Mouse (Mus musculus): ENCODE measurements around the gene Borcs6.
"Not testable (repeated sequence)": the region's sequence is repeated elsewhere in the genome, so short reads cannot be mapped to it uniquely, and the experiment has no call there.

Borcs6 gene

GRCm38 (mm10) chr11:69088856-69089615 lies 29.5 kb downstream of the Borcs6 start:
- no peak for DNase-seq (ENCODE audit: low read depth in 2 of 2, low spot score in 2 of 2)

- no peak for DNase-seq (ENCODE audit: low read depth in 2 of 2, low spot score in 2 of 2)
These were observed 30.2 kb downstream of the Borcs6 start for GRCm38 (mm10) chr11:69089616-69090290.

- DNase-seq (ENCODE audit: low read depth in 2 of 2, low spot score in 2 of 2) = no peak
These were observed 30.9 kb downstream of the Borcs6 start for GRCm38 (mm10) chr11:69090367-69090766.

DNA sequence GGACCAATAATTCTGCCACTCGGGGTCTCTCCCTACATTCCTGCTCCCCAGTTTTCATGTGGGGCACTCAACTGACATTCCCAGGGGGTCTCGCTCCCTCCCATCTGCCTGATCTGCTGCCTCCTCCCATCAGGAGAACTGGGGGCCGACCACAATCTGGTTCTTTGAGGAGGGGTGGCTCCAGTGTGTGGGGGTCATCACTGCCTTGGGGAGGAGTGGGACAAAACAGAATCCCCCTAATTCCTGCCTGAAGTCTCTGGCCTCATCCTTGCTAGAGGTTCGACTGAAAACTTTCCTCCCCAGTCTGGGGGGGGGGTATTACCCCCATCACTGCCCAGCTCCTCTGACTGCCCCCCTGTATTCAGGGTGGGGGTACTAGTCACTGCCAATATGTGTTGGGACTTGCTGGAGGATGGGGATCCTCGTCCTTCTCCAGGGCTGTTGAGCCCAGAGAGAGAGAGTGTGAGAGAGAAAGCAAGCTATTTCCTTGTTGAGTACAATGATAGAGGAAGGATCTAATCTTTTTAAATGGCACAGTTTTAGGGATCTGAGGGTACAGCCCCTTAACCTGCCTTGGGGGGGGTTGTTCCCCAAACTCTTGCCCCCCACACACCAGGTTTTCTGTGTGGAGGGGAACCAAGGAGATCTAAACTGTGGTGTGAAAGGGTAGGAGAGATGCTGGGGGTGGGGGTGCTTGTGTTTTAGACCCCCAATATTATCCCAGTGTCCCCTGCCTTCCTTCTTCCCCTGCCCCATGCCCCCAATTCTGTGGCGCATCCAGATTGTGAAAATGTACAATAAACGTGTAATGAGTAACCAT lies 32.3 kb downstream of the Borcs6 start:
- DNase-seq (ENCODE audit: low read depth in 2 of 2, low spot score in 2 of 2) = no peak

GRCm38 (mm10) chr11:69092386-69092751 lies 32.9 kb downstream of the Borcs6 start:
- DNase-seq (ENCODE audit: low read depth in 2 of 2, low spot score in 2 of 2) = peak; percentile 90 to 93

GRCm38 (mm10) chr11:69092871-69093270 lies 33.4 kb downstream of the Borcs6 start:
- DNase-seq (ENCODE audit: low read depth in 2 of 2, low spot score in 2 of 2) = no peak

- DNase-seq (ENCODE audit: low read depth in 2 of 2, low spot score in 2 of 2) = not testable (repeated sequence)
These were observed 34.3 kb downstream of the Borcs6 start for GRCm38 (mm10) chr11:69093856-69094255.

DNA sequence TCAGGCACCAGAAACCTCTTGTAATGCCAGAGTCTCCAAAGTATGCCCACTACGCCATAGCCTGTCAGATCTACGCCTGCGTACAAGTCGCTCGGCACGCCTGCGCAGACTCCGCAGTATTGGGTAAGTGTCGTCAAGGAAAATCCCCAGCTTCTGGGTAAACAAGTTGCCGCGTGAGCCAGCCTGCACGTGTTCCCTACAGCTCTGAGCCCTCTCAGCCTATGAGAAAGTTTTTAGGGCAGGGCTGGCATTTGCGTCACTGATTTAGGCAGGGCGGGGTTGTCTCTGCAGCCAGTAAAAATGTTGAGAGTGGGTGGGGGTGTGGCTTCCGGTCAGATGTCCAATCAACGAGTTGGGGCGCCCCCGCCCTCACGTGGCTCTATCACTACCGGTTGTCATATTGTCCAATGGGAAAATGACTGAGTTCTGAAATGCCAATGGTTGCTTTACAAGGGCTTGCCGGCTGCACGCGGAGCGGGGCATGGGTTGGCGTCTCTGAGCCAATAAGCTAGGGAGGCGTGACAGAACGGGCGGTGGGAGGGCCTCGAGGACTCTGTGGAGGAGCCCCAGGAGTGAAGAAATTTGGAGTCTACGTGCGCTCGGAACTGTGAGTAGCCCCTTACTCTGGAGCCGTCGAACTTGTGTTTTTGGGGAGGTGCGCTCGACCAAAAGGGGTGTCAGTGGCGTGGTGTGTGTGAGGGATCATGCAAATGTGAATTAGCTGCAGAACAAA lies 35.3 kb downstream of the Borcs6 start, which contains the start of gene Per1:
Gene Per1 (plus strand): TSS at position 521 of the 733 bp plus-strand sequence.
- peak; percentile 99 for DNase-seq (ENCODE audit: low read depth in 2 of 2, low spot score in 2 of 2)

- peak; percentile 51 to 65 for DNase-seq (ENCODE audit: low read depth in 2 of 2, low spot score in 2 of 2)
These were observed 36.2 kb downstream of the Borcs6 start for GRCm38 (mm10) chr11:69095511-69096231.

DNA sequence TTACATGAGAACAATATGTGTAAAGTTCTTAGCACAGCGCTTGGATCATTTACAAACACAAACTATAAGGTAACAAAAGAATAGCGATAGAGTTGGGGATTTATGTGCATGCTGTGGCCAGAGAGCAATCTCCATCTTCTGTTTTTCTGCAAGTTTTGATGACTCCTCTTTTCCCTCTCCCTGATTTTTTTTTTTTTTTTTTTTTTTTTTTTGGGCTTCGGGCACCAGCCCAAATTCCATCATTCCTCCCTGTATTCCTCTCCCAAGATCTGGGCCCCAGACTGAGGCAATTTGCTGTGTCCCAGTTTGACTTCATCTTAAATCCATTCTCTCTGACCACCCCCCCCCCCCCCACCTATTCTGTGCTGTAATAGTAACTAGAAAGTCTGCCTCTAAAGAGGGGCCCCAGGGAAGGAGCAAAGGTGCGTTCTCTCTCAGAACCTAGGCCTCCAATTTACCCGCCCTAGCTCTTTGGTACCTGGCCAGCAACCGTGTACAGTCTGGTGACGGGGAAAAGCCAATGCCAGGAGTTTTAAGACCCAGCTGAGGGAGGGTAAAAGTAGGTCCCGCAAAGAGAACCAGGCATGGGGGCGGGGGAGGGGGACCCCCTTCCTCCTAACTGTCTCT lies 37.0 kb downstream of the Borcs6 start:
- DNase-seq (ENCODE audit: low read depth in 2 of 2, low spot score in 2 of 2) = no peak

DNA sequence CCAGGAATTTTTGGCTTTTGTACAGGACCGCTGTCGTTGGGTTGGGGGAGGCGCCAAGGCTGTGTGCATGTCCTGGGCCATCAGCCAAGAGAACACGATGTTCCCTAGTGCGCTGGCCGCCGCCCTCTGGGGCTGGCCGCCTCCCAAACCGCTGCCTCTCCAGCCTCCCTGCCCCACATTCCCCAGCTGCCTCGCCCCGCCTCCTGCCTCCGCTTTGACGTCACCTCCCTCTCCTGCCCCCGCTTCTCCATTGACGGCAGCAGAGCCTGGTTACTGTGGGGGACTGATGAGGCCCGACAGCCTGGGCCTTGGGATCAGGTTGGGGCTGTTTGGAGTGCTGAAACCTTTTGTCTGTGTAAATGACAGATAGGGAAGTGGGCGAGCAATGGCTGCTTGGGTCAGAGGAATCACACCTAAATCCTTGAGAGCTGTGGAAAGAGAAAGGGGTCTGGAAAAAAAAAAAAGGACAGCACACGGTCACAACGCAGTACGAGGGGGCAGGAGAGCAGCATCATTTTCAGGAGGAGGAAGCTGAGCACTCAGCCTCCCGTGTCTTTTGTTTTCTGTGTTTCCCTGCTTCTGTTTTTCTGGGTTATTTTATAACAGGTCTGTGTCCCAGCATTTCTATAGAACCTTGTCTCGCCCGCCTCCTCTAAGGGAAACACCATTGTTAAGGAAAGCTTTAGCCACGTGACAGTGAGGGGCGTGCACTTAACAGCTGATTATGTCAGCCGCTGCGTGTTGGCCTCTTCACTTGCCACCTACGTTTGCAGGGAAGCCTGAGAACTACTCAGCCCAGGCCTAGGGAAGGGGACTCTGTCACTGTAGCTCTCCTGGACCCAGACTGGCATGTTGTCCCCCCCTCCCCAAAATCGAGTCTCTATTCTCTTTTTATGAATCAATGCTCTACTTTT lies 37.7 kb downstream of the Borcs6 start:
- peak; percentile 85 to 86 for DNase-seq (ENCODE audit: low read depth in 2 of 2, low spot score in 2 of 2)

DNA sequence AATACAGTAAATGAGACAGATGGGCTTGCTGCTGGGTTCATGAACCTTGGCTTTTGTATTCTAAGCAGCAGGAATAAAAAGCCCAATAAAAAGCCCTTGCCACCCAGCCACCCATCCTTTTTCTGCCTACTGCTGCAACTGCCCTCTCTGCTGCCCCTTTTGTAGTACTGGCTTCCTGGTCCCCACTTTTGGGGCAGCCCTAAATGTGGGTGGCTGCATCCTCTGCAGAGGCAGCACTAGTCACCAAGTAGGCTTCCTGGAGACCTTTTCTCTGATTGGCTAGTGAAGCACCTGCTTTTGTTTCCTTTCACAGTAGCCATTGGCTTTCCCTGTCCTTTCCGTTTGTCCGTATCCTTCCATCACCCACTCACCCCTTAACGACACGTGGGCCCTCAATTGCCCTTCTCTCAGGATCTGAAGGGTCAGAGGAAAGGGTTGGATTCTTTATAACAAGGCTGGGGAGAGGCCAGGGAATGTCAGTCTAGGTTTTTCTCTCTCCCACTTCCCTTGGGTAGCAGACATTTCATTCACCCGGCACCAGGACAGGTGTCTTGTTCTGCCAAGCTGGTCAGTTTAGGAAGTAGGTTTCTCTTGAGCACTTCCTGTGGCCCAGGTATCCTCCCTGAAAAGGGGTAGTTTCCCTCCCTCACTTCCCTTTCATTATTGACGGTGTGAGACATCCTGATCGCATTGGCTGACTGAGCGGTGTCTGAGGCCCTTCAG lies 38.7 kb downstream of the Borcs6 start:
- peak in 1 of 2 experiments; percentile 46 for DNase-seq (ENCODE audit: low read depth in 2 of 2, low spot score in 2 of 2)

DNA sequence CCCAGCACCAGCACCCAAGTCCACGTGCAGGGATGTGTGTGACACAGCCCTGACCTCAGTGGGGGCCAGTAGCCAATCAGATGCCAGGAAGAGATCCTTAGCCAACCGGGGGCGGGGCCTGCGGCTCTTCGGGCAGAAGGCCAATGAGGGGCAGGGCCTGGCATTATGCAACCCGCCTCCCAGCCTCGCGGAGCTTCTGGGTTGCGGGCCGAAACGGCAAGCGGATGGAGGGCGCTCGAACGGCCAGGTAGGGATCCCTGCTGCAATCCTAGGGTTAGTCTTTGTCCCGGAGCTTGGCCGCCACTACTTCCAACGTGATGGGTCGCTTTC lies 39.2 kb downstream of the Borcs6 start:
- peak; percentile 88 for DNase-seq (ENCODE audit: low read depth in 2 of 2, low spot score in 2 of 2)

DNA sequence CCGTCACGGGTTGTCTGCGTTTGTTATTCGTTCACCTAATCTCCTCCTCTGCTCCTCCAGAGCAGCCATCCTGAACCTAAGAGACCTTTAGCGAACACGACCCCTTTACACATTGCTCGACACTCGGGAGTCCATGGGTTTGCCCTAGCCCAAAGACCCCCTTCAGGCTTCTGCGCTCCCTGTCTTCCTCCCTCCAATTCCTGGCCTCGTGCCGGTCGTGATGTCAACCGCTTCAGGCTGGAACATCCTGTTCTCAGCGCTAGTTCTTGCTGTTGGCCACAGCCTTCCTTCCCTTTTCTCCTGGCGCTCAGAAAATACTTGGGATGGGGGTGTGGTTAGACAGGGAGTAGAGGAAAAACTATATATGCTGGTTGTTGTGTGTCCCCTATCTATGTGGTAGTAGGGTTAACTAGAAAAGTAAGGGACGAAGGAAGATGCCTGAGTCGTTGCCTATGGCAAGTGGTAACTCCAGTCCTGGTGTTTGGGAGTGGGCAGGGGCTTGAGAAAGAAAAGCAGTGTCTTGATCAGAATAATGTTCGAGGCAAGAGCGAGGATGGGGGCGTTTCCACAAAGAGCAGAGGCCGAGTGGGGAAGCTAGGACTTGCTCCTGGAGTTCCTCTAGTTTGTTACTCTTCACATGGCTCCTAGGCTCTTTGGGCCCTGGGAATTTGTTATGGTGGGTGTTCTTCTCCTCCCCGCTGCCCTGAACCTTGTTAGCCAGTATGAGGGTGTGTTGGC lies 39.8 kb downstream of the Borcs6 start:
- DNase-seq (ENCODE audit: low read depth in 2 of 2, low spot score in 2 of 2) = no peak

GRCm38 (mm10) chr11:69099915-69100345 lies 40.4 kb downstream of the Borcs6 start:
- DNase-seq (ENCODE audit: low read depth in 2 of 2, low spot score in 2 of 2) = peak; percentile 88 to 89

DNA sequence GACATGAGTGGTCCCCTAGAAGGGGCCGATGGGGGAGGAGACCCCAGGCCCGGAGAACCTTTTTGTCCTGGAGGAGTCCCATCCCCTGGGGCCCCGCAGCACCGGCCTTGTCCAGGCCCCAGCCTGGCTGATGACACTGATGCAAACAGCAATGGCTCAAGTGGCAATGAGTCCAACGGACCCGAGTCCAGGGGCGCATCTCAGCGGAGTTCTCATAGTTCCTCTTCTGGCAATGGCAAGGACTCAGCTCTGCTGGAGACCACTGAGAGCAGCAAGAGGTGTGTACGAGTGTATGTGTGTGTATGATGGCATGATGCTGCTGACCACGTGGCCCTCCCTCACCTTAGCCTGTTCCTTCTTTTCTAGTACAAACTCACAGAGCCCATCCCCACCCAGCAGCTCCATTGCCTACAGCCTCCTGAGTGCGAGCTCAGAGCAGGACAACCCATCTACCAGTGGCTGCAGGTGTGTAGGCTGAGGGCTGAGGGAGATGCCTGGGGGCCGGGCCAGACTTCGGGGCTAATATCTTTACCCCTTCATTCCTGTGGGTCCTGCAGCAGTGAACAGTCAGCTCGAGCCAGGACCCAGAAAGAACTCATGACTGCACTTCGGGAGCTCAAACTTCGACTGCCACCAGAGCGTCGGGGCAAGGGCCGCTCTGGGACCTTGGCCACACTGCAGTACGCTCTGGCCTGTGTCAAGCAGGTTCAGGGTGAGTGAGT lies 41.3 kb downstream of the Borcs6 start:
- no peak for DNase-seq (ENCODE audit: low read depth in 2 of 2, low spot score in 2 of 2)

Data from CD8-positive naive resting alpha-beta T cell, adult 2 months (primary cell).